Mouse (Mus musculus) v-Abl transformed pro-B cells (cell line): ENCODE data around the gene Galnt17.

Source experiments
- in situ Hi-C, 2 experiments: fragments of 400-800 bp; cut with MboI; formaldehyde crosslinking; loops; one replicate each; pipeline ENCODE4 v1.15.1; 2025; ENCODE audit not compliant: unreplicated experiment in 2 of 2

Gene Galnt17

GRCm38 (mm10) chr5:131039611-131040313 lies 268.5 kb downstream of the Galnt17 start:
- in situ Hi-C loops = no loop called here

- in situ Hi-C loops = no loop called here
Measured at GRCm38 (mm10) chr5:131024506-131024905, 283.8 kb downstream of the Galnt17 start.

GRCm38 (mm10) chr5:131022396-131022993 lies 285.8 kb downstream of the Galnt17 start:
- in situ Hi-C loops = no loop called here

- in situ Hi-C loops = no loop called here
Measured at GRCm38 (mm10) chr5:131020936-131021335, 287.4 kb downstream of the Galnt17 start.

- in situ Hi-C loops = no loop called here
Measured at GRCm38 (mm10) chr5:131019346-131019965, 288.8 kb downstream of the Galnt17 start.

GRCm38 (mm10) chr5:131016066-131016465 lies 292.2 kb downstream of the Galnt17 start:
- in situ Hi-C loops = no loop called here

GRCm38 (mm10) chr5:131015341-131015740 lies 293.0 kb downstream of the Galnt17 start:
- in situ Hi-C loops = no loop called here

- in situ Hi-C loops = no loop called here
Measured at GRCm38 (mm10) chr5:131013816-131014215, 294.5 kb downstream of the Galnt17 start.

- in situ Hi-C loops = no loop called here
Measured at GRCm38 (mm10) chr5:131013101-131013500, 295.2 kb downstream of the Galnt17 start.

- in situ Hi-C loops = no loop called here
Measured at GRCm38 (mm10) chr5:131009510-131009909, 298.8 kb downstream of the Galnt17 start.

- in situ Hi-C loops = no loop called here
Measured at GRCm38 (mm10) chr5:131008507-131008906, 299.8 kb downstream of the Galnt17 start.

GRCm38 (mm10) chr5:131007871-131008505 lies 300.3 kb downstream of the Galnt17 start:
- in situ Hi-C loops = no loop called here

- in situ Hi-C loops = no loop called here
Measured at GRCm38 (mm10) chr5:131007198-131007597, 301.1 kb downstream of the Galnt17 start.

GRCm38 (mm10) chr5:131006524-131006923 lies 301.8 kb downstream of the Galnt17 start:
- in situ Hi-C loops = no loop called here

- in situ Hi-C loops = no loop called here
Measured at GRCm38 (mm10) chr5:131000572-131000971, 307.7 kb downstream of the Galnt17 start.

- in situ Hi-C loops = no loop called here
Measured at GRCm38 (mm10) chr5:130979321-130979720, 329.0 kb downstream of the Galnt17 start.

GRCm38 (mm10) chr5:130978871-130979270 lies 329.4 kb downstream of the Galnt17 start:
- in situ Hi-C loops = no loop called here

GRCm38 (mm10) chr5:130977999-130978398 lies 330.3 kb downstream of the Galnt17 start:
- in situ Hi-C loops = no loop called here

GRCm38 (mm10) chr5:130952361-130952760 lies 355.9 kb downstream of the Galnt17 start:
- in situ Hi-C loops = no loop called here

- in situ Hi-C loops = no loop called here
Measured at GRCm38 (mm10) chr5:130950894-130951400, 357.4 kb downstream of the Galnt17 start.

GRCm38 (mm10) chr5:130950421-130950820 lies 357.9 kb downstream of the Galnt17 start:
- in situ Hi-C loops = no loop called here
